Mouse (Mus musculus): ENCODE measurements around the gene Sema6b.

Gene Sema6b

DNA sequence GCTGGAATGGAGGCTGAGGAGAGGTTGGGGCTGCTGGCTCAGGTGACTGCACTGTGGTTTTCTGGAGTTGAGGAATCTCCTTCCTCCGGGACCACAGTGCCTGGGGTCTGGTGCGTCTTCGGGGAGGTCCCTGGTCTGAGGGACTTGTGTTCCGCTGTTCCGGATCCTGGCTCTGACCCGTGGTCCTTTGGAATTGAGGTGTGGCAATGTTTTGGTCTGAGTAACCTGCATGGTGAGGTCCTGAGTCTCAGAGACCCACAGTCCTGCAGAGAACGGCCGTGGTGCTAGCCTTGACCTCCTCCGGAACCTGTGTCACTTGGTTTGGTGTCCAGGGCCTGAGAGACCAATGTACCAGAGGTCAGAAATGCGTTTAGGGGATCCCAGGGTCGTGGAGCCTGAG is 60.2 kb downstream of the Sema6b start:
- peak; percentile 23 to 30 for DNase-seq

DNA sequence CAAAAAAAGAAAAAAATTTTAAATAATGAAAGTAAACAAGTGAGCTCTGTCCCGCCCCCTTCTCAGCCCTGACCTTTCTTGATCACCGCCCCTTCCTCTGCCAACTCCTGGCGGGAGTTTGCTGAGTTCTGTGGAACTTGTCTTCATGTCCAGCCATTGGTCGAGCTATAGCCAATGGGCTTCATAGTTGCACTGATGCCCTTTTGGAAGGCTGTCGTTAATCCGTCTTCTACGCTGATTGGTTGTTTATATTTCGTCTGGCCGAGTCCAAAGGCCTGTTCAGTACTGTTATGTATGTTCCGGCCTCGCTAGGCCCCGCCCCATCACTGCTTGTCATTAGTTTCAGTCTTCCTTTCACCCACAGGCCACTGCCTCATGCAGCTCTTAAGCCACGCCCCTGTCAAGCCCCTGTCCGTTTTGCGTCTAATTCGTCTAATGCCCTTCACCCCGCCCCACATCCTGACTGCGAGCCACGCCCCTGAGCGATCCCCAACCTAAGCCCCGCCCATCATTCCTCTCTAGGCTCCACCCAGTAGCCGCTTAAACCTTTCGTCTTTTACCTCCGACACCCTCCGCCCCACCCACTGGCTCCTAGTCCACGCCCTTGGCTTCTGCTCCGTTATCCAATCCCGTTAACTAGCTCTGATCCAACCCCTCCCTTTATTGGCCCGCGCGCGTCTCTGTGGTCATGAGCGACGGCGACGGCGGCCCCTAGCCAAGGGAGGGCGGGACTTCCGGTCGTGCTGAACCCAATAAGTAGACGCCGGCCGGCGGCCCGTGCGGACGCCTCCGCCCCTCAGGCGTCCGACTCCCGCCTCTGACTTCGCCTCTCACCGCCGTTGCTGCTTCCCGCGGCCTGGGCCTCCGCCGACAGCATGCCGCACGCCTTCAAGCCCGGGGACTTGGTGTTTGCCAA is 61.0 kb downstream of the Sema6b start, which contains the start of gene Hdgfl2:
TSS of gene Hdgfl2 (plus strand) at position 755 of the 916 bp plus-strand sequence.
- DNase-seq: peak; percentile 100

DNA sequence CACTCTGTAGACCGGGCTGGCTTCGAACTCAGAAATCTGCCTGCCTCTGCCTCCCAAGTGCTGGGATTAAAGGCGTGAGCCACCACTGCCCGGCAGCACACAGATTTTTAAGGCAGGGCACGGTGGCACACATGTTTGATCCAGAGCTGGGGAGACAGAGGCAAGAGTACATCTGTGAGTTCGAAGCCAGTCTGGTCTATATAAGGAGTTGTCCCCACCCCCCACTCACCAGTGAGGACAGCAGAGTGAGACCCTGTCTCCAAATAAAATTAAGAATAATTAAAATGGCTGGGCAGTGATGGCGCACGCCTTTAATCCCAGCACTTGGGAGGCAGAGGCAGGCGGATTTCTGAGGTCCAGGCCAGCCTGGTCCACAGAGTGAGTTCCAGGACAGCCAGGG is 61.8 kb downstream of the Sema6b start:
- DNase-seq: peak; percentile 23 to 52

DNA sequence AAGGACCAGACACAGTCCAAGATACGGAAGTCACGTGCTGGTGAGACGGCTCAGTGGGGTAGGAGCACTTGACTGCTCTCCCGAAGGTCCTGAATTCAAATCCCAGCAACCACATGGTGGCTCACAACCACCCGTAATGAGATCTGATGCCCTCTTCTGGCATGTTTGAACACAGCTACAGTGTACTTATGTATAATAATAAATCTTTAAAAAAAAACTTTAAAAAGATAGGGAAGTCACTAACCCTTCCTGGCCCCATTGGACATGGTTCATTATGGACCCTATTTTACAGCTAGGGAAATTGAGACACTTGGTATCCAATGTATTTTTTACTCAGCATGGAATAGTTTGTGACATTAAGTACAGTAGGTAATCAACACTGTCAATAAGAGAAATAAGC is 62.6 kb downstream of the Sema6b start:
- DNase-seq: no peak

DNA sequence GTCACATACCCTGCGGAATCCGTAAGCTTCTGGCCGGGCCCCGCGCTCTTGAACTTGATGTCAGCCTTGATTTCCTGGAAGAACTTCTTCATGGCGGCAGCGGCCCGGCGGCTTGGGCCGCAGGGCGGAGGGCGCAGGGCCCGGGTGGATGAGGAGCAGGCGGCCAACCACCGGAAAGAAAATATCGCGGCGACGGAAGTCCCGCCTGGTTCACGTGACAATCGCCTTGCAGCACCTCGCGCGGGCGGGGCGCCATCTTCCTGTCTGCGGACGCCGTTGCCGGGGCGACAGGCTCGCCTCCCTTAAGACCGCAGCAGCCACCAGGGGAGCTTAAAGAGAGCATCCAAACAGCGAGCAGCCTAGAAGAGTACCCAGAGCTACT is 65.3 kb downstream of the Sema6b start, which contains the start of gene Ubxn6:
TSS of gene Ubxn6 (minus strand) at position 202 of the 382 bp plus-strand sequence.
- DNase-seq: peak; percentile 96 to 97

DNA sequence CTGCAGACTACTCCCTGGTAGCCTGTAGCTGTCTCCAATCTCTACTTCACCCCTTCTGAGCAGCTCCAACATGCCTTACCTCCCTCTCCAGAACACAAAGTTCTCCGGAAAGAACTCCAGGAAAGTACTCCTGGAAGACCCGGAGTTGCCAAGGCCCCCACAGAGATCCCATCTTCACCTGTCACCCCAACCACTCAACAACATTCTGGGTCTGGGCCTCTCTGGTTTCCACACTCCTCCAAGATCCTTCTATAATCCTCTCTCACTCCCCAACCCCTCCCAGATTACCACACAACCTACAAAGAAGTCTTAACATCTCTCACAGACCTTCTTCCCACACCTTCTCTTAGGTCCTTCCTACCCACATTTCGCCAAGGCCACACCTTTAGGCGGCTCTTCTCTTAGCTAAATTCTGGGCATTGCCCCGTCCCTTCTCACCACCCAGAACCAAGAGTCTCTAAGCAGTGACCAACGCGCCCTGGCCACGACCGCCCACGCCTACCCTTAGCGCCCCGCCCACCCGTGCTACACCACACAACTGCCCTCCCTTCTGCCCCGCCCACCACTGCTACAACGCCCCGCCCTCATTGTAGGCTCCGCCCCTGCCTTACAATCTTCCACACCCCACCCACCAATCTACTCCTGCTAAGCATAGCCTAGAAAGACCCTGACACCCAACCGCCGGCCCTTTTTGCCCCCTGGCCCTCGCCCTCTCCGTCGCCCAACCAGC is 65.9 kb downstream of the Sema6b start:
- DNase-seq: peak; percentile 85 to 91

Measured in kidney, adult 8-10 months (tissue).